ENCODE assay signal across 16 mouse cellular contexts in genomic region chr9:114328332-114328731, GRCm38 (mm10). TPM values are rescaled to one million over a fixed set of nuclear protein-coding genes. Genes with fewer than 3 reads are reported as not detected.
"Had no signal": no experiment of that assay in that cellular context is flagged by ENCODE, and none has a peak within 500 bp of the region (broad histone marks: within the 10 kb centered on the region; RNA-seq: fewer than 3 reads in every experiment).

No protein-coding gene starts in this region.

RNA-seq across cellular contexts. Expression of gene Bcl2a1c, which starts 1.6 kb away (rescaled TPM):
- polyA plus RNA-seq: forebrain, embryonic 16.5 days; frontal cortex, adult 2 months; heart, embryonic 10.5 days; heart, embryonic 12.5 days; heart, embryonic 14.5 days; heart, embryonic 16.5 days; hindbrain, embryonic 10.5 days; hindbrain, embryonic 12.5 days; hindbrain, embryonic 14.5 days; hindbrain, embryonic 16.5 days; kidney, adult 2 months; kidney, embryonic 15.5 days; large intestine, adult 2 months; limb, embryonic 11.5 days; limb, embryonic 13.5 days; limb, embryonic 15.5 days had no signal
